Mouse (Mus musculus): ENCODE measurements around the gene Magi3. TPM values are rescaled to one million over a fixed set of nuclear protein-coding genes. Genes with fewer than 3 reads are reported as not detected.
A peak's percentile ranks its signal among the peaks of the same experiment; 100 is the strongest.

Gene Magi3
- polyA plus RNA-seq, 1 experiment from 2014 or later = 5.2 TPM

GRCm38 (mm10) chr3:104101249-104101648 is 118.9 kb downstream of the Magi3 start:
- Histone ChIP-seq H3K9me3 (no peaks in the 10 kb centered on the region), H3K4me1 (no peaks in the 10 kb centered on the region), H3K9ac (replicated peaks) (no peak overlapping the region), H3K36me3 (no peaks in the 10 kb centered on the region), H3K4me2 (replicated peaks) (no peak overlapping the region), H3K27me3 (no peaks in the 10 kb centered on the region), H3K27ac (replicated peaks) (no peak overlapping the region), H3K4me3 (no peak overlapping the region)
- no peak for ATAC-seq (ENCODE audit: low FRiP score, low read depth)

GRCm38 (mm10) chr3:104095936-104096335 is 124.2 kb downstream of the Magi3 start:
- Histone ChIP-seq H3K9me3 (no peaks in the 10 kb centered on the region), H3K27ac (replicated peaks) (no peak overlapping the region), H3K27me3 (no peaks in the 10 kb centered on the region), H3K9ac (replicated peaks) (no peak overlapping the region), H3K4me2 (replicated peaks) (no peak overlapping the region), H3K4me1 (no peaks in the 10 kb centered on the region), H3K36me3 (no peaks in the 10 kb centered on the region), H3K4me3 (no peak overlapping the region)
- WGBS = 72% methylated on average over 3 of the region's 3 CpGs
- no peak for ATAC-seq (ENCODE audit: low FRiP score, low read depth)

DNA sequence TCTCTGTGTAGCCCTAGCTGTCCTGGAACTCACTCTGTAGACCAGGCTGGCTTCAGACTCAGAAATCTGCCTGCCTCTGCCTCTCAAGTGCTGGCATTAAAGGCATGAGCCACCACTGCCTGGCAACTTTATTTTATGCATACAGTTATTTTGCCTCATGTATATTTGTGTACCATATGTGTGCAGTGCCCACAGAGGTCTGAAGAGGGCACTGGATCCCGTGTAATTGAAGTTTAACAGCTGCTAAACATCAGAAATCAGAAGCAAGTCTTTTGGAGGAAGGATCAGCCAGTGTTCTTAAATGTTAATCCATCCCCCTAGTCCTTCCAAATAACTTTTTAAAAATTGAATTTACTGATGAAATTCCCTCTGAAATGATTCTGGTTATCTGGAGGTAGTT is 125.5 kb downstream of the Magi3 start:
- Histone ChIP-seq H3K4me1 (no peaks in the 10 kb centered on the region), H3K9me3 (no peaks in the 10 kb centered on the region), H3K36me3 (no peaks in the 10 kb centered on the region), H3K27ac (replicated peaks) (no peak overlapping the region), H3K4me3 (no peak overlapping the region), H3K27me3 (no peaks in the 10 kb centered on the region), H3K4me2 (replicated peaks) (no peak overlapping the region), H3K9ac (replicated peaks) (no peak overlapping the region)
- ATAC-seq (ENCODE audit: low FRiP score, low read depth) = no peak
- WGBS = 88% methylated on average over 1 of the region's 1 CpGs

GRCm38 (mm10) chr3:104092759-104093158 is 127.4 kb downstream of the Magi3 start:
- Histone ChIP-seq H3K9me3 (no peaks in the 10 kb centered on the region), H3K27ac (replicated peaks) (no peak overlapping the region)
- WGBS = 86% methylated on average over 5 of the region's 5 CpGs

GRCm38 (mm10) chr3:104082031-104082430 is 138.1 kb downstream of the Magi3 start:
- Histone ChIP-seq H3K9ac (replicated peaks) (no peak overlapping the region), H3K27me3 (no peaks in the 10 kb centered on the region), H3K4me1 (no peaks in the 10 kb centered on the region), H3K4me2 (replicated peaks) (no peak overlapping the region), H3K9me3 (no peaks in the 10 kb centered on the region), H3K4me3 (no peak overlapping the region), H3K36me3 (no peaks in the 10 kb centered on the region), H3K27ac (replicated peaks) (no peak overlapping the region)
- no peak for ATAC-seq (ENCODE audit: low FRiP score, low read depth)
- 82% methylated on average over 1 of the region's 1 CpGs for WGBS

More at GRCm38 (mm10) chr3:104092759-104093158, 127.4 kb downstream of the Magi3 start:
- no peak overlapping the region for H3K9ac ChIP-seq (replicated peaks)
- H3K4me3 ChIP-seq = no peak overlapping the region
- no peaks in the 10 kb centered on the region for H3K27me3 ChIP-seq
- no peaks in the 10 kb centered on the region for H3K36me3 ChIP-seq
- H3K4me2 ChIP-seq (replicated peaks) = no peak overlapping the region
- H3K4me1 ChIP-seq = no peaks in the 10 kb centered on the region
- ATAC-seq (ENCODE audit: low FRiP score, low read depth) = no peak

DNA sequence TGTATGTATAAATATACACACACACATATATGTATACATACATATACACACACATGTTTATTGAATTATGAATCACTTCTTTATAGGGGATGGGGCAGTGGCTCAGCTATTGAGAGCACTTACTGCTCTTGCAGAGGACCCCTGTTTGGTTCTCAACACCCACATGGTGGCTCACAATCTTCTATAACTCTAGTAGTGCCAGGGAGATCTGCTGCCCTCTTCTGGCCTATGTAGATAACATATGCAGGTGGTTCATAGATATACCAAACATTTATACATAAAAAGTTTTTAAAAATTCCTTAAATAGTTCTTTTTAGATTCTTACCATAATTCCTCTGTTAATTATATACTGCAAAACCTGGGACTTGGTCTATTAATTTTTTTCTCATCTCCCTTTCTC is 141.4 kb downstream of the Magi3 start:
- Histone ChIP-seq H3K4me2 (replicated peaks) (no peak overlapping the region), H3K4me3 (no peak overlapping the region), H3K9ac (replicated peaks) (no peak overlapping the region), H3K9me3 (no peaks in the 10 kb centered on the region), H3K4me1 (no peaks in the 10 kb centered on the region), H3K36me3 (no peaks in the 10 kb centered on the region), H3K27ac (replicated peaks) (no peak overlapping the region), H3K27me3 (no peaks in the 10 kb centered on the region)
- ATAC-seq (ENCODE audit: low FRiP score, low read depth) = no peak

- no peaks in the 10 kb centered on the region for H3K4me1 ChIP-seq
- H3K4me3 ChIP-seq = no peak overlapping the region
- no peak overlapping the region for H3K9ac ChIP-seq (replicated peaks)
- H3K27me3 ChIP-seq = no peaks in the 10 kb centered on the region
- no peak overlapping the region for H3K27ac ChIP-seq (replicated peaks)
- H3K4me2 ChIP-seq (replicated peaks) = no peak overlapping the region
- no peak for ATAC-seq (ENCODE audit: low FRiP score, low read depth)
- H3K9me3 ChIP-seq = no peaks in the 10 kb centered on the region
- no peaks in the 10 kb centered on the region for H3K36me3 ChIP-seq
Measured at GRCm38 (mm10) chr3:104069395-104069794, 150.8 kb downstream of the Magi3 start.

GRCm38 (mm10) chr3:104059001-104059622 is 161.1 kb downstream of the Magi3 start:
- H3K36me3 ChIP-seq = no peaks in the 10 kb centered on the region
- peaks cover 5% of the 10 kb centered on the region; the same call in 1 of the 2 replicates for H3K4me1 ChIP-seq
- H3K4me2 ChIP-seq (replicated peaks) = no peak overlapping the region
- H3K27me3 ChIP-seq = no peaks in the 10 kb centered on the region
- peak; percentile 58; the same call in 1 of the 2 replicates for ATAC-seq (ENCODE audit: low FRiP score, low read depth)
- H3K9me3 ChIP-seq = no peaks in the 10 kb centered on the region
- 50% methylated on average over 6 of the region's 6 CpGs for WGBS
- 0 out of 2 replicates have a peak overlapping the region, but pooled peaks have one; percentile 27 for H3K27ac ChIP-seq (replicated peaks)
- H3K9ac ChIP-seq (replicated peaks) = no peak overlapping the region
- H3K4me3 ChIP-seq = no peak overlapping the region

DNA sequence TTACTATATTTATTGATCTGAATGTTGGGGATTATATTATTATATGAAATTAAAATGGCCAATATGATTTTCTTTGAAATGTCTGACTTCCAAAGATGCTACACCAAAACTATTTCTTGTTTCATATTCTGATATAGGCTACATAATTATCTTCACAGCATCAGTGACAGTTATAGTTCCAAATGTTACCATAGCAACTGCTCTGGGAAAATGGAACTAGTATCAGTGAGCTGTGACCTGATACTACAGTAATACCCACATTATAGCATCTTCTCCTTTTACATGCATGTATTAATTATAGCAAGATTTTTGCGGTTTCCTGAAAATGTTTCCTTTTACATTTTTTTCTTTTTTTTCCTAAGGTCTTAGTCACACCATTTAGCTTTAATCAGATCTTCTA is 187.4 kb downstream of the Magi3 start:
- Histone ChIP-seq H3K27ac (replicated peaks) (no peak overlapping the region), H3K27me3 (no peaks in the 10 kb centered on the region), H3K4me1 (no peaks in the 10 kb centered on the region), H3K9ac (replicated peaks) (no peak overlapping the region), H3K9me3 (no peaks in the 10 kb centered on the region), H3K36me3 (no peaks in the 10 kb centered on the region; the same call in 1 of the 2 replicates), H3K4me3 (no peak overlapping the region), H3K4me2 (replicated peaks) (no peak overlapping the region)
- no peak for ATAC-seq (ENCODE audit: low FRiP score, low read depth)
- 97% methylated on average over 1 of the region's 1 CpGs for WGBS

- H3K4me1 ChIP-seq = no peaks in the 10 kb centered on the region
Measured at GRCm38 (mm10) chr3:104032086-104032485, 188.1 kb downstream of the Magi3 start.

DNA sequence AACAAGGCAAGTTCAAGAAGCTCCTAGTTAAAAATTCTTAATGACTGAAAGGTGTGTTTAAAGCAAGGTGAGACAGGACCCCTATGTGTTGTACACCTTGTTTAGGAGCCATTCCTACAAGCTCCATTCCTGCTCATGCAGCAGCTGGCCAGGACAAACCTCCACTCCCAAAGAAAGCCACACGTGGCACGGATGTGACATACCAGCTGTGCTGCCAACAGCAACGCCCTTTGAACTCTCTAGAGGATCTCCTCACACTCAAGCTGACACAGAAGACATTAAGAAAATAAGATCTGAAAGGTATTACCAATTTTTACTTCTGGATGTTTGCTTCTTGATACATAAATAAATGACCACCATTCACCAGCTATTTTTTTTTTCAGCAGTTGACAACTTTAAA is 193.2 kb downstream of the Magi3 start:
- no peak overlapping the region for H3K27ac ChIP-seq (replicated peaks)
- 43% methylated on average over 3 of the region's 3 CpGs for WGBS

More at GRCm38 (mm10) chr3:104032086-104032485, 188.1 kb downstream of the Magi3 start:
- ATAC-seq (ENCODE audit: low FRiP score, low read depth) = no peak
- Histone ChIP-seq H3K4me2 (replicated peaks) (no peak overlapping the region), H3K4me3 (no peak overlapping the region), H3K27ac (replicated peaks) (no peak overlapping the region), H3K9me3 (no peaks in the 10 kb centered on the region), H3K27me3 (no peaks in the 10 kb centered on the region), H3K9ac (replicated peaks) (no peak overlapping the region), H3K36me3 (no peaks in the 10 kb centered on the region; the same call in 1 of the 2 replicates)
- WGBS = 98% methylated on average over 1 of the region's 1 CpGs

GRCm38 (mm10) chr3:104020101-104020500 is 200.1 kb downstream of the Magi3 start:
- Histone ChIP-seq H3K9me3 (no peaks in the 10 kb centered on the region), H3K9ac (replicated peaks) (no peak overlapping the region), H3K4me3 (no peak overlapping the region), H3K27me3 (no peaks in the 10 kb centered on the region), H3K36me3 (peaks cover 45% of the 10 kb centered on the region), H3K4me2 (replicated peaks) (no peak overlapping the region), H3K27ac (replicated peaks) (no peak overlapping the region), H3K4me1 (no peaks in the 10 kb centered on the region)
- ATAC-seq (ENCODE audit: low FRiP score, low read depth) = no peak
- WGBS = 88% methylated on average over 12 of the region's 12 CpGs

More for the DNA sequence above, 193.2 kb downstream of the Magi3 start:
- Histone ChIP-seq H3K4me3 (no peak overlapping the region), H3K36me3 (peaks cover 19% of the 10 kb centered on the region), H3K4me2 (replicated peaks) (no peak overlapping the region), H3K9me3 (no peaks in the 10 kb centered on the region), H3K9ac (replicated peaks) (no peak overlapping the region), H3K27me3 (no peaks in the 10 kb centered on the region), H3K4me1 (no peaks in the 10 kb centered on the region)
- ATAC-seq (ENCODE audit: low FRiP score, low read depth) = no peak

DNA sequence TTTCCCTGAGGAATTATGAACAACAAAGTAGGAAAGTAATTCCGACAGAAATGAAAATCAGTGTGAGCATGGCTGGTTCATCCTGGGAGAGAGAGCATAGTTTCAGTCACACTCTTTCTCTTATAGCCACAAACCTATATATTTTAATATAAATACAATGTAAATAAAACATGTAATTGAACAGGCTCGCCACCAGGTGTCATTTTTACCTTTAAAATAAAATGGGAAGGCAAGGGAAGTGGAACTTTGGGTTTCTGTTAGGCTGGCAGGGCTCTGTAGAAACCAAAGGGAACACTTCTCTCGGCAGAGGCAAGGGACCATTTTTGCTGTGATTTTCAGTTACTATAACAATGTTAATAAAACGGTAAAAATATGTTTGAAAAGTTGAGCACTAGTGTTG is 200.7 kb downstream of the Magi3 start:
- Histone ChIP-seq H3K9me3 (no peaks in the 10 kb centered on the region), H3K4me1 (no peaks in the 10 kb centered on the region), H3K36me3 (peaks cover 51% of the 10 kb centered on the region), H3K27me3 (no peaks in the 10 kb centered on the region), H3K4me2 (replicated peaks) (no peak overlapping the region), H3K4me3 (no peak overlapping the region), H3K27ac (replicated peaks) (no peak overlapping the region), H3K9ac (replicated peaks) (no peak overlapping the region)
- no peak for ATAC-seq (ENCODE audit: low FRiP score, low read depth)
- WGBS = 73% methylated on average over 4 of the region's 4 CpGs

Data from midbrain, embryonic 12.5 days (tissue).